Mouse (Mus musculus) liver, adult (tissue): Measurements from ENCODE around the gene Ndrg4.

ENCODE experiments used
- GATA4 ChIP-seq: IDR thresholded peaks from 2 replicates; pipeline ENCODE4 v1.6.1; 2014; ENCODE audit warnings: mild to moderate bottlenecking, low read length; ENCODE audit not compliant: insufficient replicate concordance

Gene Ndrg4

DNA sequence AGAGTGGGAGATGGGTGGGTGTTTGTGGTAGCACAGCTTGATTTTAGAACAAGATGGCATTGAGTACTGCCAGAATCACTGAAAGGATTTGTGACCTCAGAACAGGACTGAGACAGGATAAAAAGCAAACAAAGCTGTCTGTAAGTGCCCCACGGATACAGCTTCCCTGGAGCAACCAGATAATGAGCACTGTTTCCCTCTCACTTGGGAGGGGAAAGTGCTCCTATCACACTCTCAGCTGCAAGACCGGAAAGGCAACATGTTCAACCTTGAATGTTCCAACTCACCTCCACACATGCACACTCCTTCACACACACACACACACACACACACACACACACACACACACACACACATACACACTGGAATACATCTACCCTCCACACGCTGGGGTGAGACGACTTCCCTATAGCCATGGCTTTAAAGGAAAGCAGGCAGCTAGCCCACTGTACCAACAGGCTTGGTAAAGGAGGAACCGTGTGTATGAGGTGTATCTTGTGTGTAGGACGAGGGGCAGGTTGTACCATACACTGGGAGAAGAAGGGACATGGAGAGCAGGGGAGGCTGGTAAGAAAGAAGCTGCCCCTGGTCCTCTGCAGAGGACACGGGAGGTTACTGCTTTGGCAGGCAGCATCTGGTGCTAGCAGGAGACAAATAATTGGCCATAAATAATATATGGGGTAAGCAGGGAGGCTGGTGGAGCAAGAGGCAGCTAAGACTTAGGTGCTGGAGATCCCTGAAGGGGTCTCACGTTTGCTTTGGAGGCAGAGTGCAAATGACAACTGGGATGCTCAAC, 8.4 kb upstream of the Ndrg4 start:
- TF ChIP-seq GATA4 = no peak

DNA sequence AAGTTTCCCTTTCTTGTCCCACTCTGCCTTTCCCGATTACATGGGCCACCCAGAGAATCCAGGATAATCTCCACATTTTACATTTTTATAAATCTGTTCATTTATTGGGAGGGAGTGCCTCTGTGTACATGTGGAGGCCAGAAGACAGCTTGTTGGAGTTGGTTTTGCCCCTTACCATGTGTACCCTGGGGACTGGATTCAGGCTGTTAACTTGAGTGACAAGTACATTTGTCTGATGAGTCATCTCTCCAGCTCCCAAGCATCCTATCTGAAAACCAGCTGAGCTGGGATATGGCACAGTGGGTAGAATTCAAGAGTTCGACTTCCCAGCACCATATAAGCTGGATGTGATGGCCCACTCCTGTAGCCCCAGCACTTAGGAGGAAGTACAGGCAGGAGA, 6.8 kb upstream of the Ndrg4 start:
- no peak for TF ChIP-seq GATA4

DNA sequence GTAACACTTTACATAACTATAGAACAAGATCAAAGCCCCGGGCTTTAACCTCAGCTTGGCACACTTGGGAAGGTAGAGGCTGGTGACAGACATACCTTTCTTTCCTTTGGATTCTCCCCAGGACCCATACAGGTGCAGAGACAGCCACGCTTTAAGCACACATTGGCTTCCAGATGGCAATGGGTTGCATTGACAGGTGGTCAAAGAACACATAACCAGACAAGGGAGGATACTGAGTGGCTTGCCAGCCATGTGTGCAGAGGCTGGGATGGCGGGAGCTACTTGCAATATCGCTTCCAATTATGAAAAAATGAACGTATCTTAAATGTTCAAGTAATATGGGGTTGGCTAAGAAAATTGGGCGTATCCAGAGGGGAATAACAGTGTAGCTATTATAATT, 4.9 kb upstream of the Ndrg4 start:
- TF ChIP-seq GATA4 = no peak

DNA sequence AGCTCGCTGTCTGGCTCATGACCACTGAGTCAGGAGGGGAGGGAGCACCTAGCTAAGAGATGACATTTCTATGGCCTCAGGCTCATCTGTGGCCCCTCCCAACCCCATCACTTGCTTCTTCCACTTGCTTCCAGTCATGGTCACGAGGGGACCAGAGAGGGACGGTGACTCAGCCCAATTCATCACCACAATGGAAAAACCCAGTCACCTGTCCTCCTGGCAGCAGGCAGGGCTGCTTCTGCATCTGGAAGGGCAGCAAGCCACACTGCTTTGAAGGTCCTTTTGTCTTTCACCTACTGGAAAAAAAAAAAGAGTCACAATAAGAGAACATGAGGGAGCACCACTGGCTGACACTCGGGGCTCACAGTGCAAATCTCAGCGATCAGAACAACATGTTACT, 4.0 kb upstream of the Ndrg4 start:
- no peak for TF ChIP-seq GATA4

DNA sequence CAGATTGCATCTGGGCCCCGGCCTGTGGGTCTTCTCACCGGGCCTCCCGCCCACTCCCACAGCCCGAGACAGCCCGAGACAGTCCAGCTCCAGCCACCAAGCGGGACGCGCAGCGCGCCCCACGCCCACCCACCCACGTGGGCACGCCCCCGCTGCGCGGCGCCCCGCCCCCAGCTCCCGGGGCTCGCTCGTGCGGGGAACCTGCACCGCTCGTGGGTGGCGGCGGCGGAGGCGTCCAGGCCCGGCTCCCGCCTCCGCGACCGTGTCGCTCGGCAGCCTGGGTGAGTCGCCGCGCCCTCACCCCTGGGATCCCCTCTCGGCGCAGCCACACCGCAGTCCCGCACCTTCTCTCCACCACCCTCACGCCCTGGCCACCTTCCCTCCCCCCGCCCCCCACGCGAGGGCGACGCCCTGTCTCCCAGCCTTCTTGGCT, 827 bp downstream of the Ndrg4 start:
- no peak for TF ChIP-seq GATA4

DNA sequence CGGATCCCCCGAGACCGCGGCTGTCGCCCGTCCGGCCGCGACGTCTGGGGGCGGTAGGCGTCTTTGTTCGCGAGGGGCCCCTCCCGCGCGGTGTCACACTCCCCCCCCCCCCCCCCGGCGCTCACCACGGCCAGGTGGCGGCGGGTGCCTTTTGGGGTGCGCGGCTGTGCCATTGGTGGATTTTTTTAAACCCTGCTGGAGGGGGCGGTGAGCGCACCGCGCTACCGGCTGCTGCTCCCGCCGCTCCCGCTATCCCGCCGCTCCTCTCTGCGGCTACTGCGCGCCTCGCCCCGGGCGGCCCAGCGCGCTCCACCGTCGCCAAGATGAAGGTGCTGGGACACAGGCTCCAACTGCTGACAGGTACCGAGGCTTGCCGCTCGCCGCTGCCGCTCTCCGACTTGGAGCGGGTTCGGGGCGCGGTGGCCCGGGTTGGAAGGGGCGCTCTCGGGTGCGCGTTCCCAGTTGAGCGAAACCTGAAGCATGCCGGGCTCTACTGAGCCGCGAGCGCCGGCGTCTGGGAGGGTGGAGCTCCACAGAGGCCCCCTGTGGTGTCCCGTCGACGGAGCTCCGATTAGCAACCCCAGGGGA, 1.3 kb downstream of the Ndrg4 start:
- TF ChIP-seq GATA4 = no peak

DNA sequence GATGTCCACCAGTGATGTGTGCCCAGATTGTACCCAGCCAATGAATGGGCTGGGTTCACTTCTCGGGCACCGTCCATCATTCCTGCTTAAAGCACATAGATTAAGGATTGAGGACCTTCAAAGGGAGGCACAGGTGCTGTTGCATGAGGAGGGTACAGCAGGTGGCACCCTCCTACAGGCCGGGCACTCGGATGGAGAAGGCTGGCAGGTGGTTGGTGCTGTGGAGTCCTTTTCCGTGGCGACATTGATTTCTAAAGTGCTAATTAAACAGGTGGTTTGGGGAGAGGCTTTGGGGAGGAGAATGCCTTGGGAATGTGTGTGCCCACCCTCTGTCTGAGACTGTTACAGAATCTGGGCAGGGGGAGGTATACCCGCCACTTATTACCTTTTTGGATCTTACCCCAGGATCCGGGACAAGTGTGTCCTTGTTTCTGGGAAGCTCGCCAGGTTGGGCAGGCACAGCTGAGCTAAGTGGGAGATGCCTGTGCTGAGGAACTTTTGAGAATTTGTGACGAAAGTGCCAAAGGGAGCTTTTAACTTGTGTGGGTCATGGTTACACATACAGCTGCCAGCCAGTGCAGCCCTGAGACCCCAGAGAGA, 11.4 kb downstream of the Ndrg4 start:
- no peak for TF ChIP-seq GATA4

DNA sequence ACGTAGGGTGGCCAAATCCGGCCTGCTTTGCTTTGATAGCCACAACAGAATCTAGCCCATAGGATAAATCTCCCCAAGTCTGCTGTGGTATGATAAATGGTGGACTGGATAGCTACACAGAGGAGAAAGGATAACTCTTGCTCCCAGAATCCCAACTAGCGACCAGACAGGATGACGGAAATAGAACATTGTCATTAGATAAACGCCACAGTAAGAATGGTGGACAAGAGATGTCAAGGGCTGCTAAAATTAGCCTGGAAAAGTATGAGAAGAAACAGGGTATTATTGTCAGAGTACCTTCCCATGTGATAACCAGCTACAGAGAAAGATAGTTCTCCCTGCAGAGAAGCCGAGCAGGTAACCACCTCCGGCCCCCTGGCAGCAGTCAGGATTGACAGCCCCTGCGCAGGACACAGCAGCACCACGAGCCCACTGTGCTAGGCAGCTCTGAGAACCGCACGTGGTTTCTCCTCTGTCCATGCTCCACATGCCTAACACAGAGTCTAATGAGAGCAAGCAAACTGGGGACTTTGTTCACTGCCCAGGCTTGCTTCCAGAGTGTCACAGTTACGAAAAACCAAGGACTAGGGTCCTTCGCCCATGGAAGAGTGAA, 14.3 kb downstream of the Ndrg4 start:
- TF ChIP-seq GATA4 = no peak

DNA sequence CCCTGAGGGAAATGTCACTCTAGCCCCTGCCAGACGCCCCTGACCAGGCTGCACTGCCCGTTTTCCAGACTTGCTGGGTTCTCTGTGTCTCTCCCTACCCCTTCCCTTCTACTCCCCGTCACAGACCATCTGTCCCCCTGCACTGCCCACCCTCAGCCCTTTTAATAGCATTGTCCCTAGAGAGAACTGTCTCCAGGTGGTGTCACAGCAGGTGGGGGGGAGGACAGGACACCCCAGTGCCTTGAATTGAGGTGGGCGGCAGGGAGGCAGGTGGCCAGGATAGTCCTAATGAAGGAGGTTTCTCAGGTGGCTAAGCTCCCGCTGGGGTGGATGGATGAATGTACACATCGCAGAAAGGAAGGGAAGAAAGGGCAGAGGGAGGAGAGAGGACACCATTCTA, 17.9 kb downstream of the Ndrg4 start:
- TF ChIP-seq GATA4 = no peak

DNA sequence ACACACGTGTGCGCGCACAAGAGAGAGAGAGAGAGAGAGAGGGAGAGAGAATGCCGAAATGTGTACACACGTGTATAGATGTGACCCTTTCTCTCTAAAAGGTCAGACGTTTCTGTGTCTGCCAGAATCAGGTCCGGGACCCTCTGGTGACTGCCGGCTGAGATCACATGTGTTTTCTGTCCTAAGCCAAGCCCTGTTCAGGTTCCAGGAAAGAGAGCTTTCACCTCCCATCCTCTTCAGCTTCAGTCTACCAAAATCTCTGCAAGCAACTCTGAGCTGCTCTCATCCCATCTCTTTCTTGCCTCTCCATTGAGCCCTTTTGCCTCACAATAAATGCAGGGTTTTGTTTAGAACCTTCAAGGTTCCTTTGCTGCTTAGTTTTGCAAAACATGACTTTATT, 19.9 kb downstream of the Ndrg4 start:
- no peak for TF ChIP-seq GATA4

DNA sequence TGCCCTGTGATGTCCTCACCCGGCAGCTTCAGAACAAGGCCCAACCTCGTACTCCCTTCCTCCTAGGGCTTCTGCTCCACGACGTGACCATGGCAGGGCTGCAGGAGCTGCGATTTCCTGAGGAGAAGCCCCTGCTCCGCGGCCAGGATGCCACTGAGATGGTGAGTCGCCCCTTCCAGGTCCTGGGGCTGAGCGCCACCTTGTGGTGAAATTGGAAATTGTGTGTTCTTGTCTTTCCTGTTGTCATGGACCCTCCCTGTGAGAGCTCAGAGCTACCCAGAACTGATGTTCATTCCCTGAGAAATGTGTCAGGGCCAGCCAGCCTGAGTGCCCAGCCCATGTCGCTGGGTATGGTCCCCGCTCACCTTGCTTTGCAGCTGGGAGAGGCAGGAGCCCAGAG, 20.3 kb downstream of the Ndrg4 start:
- no peak for TF ChIP-seq GATA4

DNA sequence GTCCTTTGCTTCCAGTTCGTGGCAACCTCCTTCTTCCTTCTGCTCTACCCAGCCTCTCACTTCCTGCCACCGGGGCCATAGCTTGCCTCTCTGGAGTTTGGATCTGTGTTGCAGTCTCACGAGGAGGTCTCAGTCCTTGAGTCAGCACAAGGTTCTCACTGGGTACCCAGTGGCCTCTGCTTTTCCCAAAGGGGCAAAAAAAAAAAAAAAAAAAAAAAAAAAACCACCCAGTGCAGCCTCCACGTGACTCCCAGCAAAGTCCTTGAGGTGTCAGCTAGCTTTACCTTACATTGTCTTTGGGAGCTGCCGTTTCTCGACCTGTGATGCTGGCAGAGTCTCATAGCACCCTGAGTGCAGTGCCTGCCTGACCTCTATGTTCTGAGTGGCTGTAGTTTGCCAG, 21.4 kb downstream of the Ndrg4 start:
- TF ChIP-seq GATA4 = no peak

DNA sequence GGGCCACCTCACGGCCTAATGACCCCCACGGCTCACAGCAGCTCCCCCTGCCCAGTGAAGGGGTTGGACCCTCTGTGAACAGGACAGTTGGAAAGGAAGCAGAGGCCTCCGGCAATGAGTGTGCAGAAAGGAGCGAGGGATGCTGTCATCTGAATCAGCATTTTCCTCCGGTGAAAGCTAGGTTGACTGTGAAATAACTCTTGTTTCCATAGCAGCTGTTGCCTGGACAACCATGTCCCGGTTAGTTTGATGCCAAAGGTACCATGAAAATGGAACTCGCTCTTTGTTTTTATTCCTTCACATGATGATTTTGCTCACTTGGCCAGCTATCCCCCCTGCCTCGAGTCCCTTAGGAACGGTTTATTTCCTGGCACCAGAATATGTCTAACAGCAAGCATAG, 23.5 kb downstream of the Ndrg4 start:
- no peak for TF ChIP-seq GATA4

DNA sequence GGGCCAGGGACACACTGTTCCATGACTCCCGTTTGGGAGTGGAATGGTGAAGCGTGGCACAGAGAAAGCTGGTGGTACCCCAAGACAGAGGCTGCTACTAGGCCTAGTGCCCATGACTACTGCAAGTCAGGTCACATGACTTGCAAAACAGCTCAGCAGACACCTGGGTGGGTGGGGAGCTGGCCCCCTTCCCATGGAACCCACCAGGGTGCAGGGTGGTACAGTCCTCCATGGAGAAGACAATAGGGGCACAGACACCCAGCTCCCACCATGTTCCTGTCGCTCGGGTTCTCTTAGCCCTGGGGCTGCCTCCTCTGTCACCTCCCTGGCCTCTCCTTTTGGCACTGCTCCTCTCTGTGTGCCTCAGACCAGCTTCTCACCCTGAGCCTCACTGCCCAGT, 25.0 kb downstream of the Ndrg4 start:
- no peak for TF ChIP-seq GATA4

DNA sequence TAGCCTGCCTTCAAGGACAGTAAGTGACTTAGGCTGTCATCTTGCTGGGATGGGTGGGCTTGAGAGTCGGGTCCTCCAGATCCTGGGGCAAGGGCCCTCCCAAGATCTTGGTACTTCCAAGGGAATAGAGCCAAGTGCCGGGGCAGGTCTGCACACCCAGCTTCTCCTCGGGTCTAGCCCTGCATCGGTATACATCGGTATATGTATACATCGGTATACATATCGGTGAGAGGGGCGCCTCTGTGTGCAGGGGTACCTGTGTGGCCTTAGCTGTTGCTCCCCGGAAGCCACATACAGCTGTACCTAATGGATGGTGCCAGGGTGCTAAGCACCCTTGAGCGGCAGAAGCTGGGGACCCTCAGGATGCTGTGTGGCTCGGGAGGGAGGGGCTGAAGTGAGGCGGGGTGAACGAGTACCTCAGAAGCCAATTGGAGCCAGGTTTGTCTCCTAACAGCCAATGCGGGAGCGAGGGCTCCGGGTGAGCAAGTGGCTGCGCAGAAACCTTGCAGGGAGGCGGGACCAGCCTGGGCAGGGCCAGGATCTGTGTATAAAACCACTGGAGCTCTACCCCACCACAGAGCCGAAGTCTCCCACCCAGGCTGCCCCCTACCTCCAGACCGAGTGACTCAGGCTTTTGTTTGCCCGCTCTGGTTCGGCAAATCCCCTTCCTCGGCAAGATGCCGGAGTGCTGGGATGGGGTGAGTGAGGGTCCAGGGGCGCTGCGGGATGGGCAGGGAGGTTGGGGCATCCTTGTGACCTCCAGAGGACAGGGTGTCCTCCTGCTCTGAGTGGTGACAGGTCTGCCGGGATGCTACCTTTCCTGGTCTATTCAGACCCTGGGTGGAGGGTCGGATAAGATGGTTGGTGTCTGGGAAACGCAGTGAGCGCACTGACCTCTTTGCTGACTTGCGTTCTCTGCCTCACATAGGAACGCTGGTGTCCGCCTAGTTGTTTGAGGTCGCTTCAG, 26.0 kb downstream of the Ndrg4 start:
- TF ChIP-seq GATA4 = no peak
